Mouse (Mus musculus) brain, adult 2 months (tissue): ENCODE measurements around the gene Anxa6.

Experiments used
- DNase-seq: peaks from one replicate; pipeline ENCODE4 v3.0.0; 2011; ENCODE audit warnings: low read depth, low spot score

Anxa6 gene

DNA sequence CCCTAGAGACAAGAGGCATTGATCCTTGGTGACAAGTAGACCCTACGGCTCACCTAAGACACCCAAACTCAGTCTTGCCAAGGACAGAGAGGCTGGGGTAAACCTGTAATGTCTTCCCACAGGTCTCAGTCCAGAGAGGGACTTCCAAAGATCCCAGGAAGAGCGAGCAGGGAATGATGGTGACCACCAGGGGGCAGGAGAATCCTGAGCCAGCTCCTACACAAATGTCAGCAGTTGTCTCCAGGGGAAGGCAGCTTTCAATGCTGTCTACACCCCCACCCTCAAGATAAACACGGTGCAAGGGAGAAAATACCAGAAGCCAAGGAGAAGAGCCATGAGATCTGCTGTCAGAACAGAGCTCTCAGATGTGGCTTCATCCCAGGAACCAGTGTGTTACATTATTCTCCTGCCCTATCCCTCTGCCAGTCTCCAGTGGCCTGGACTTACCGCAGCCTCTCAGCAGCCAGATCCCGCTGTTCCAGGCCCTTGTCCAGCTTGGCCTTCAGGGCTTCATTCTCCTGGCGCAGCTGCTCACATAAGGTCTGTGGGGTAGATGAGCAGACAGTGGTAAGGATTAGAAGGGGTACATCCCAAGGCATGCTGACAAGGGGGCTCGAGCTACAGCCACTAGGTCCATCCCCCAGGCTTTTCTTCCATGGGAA is 102.8 kb downstream of the Anxa6 start:
- DNase-seq, result peak; percentile 88

- DNase-seq, result no peak
Measured at GRCm38 (mm10) chr11:54929744-54930143, 103.5 kb downstream of the Anxa6 start.

DNA sequence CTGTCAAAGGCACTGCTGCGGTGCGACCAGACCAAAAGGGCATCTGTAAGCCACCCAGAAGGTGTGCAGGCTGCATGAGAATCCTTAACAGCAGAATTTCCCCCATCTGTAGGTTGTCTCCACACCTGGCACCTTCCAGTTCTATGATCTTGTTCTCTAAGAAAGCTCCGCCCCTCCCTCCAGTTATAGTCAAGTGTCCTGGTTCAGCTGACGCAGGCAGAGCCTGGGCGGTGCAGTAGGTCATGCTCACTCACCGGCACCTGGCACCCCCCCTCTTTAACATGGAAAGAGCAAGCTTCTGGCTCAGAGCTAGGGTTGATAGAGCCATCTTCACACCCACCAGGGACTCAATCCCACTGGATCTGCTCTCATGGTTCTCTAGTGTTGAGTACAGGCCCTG is 104.0 kb downstream of the Anxa6 start:
- DNase-seq, result no peak
